Comparison of ENCODE assay signal across 22 mouse cellular contexts in genomic region chrX:155724157-155724556, GRCm38 (mm10).
"Had no signal": no experiment of that assay in that cellular context is flagged by ENCODE, and none has a peak within 500 bp of the region (broad histone marks: within the 10 kb centered on the region; RNA-seq: fewer than 3 reads in every experiment).

No protein-coding gene starts in this region.

- ATAC-seq: hindbrain, embryonic 16.5 days; hindbrain, postnatal 0 days; inflammation-experienced regulatory T-cells, adult 6 months; intestine, embryonic 15.5 days; intestine, embryonic 16.5 days; intestine, postnatal 0 days had no signal

- DNase-seq: heart, postnatal 10 days; heart, postnatal 14 days; heart, postnatal 36 days; heart, postnatal 4 days; kidney, adult 11 months; kidney, adult 18-20 months; kidney, adult 2 months; kidney, adult 8-10 months; kidney, adult 9 months; kidney, postnatal 10 days; kidney, postnatal 14 days; kidney, postnatal 25 days; kidney, postnatal 36 days; kidney, postnatal 4 days; layer of hippocampus, adult 9-11 months; layer of hippocampus, postnatal 36 days had no signal
